ENCODE assay signal across 9 mouse cellular contexts in the genomic region with DNA sequence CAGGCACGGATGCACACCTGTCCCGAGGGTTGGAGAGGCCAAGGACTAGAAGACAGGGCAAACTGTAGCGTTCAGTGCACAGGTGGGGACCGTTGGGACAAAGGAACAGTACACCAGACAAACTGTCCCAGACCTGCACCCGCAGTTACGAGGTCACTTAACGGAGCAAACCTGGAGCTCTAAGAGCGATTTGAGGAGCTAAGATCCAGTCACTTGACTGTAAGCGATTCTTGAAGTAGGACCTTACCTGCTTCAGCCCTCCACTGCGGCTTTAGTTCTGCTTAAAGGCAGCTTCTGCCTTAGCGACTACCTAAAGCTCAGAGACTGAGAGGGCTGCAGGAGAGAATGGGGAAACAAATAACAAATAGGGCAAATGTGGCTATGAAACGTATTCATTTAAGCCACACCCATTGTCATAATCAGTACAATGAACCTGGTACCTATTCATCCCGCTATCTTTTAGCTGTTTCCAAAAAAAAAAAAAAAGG. TPM values are rescaled to one million over a fixed set of nuclear protein-coding genes. Genes with fewer than 3 reads are reported as not detected.
DNase-seq lines count a peak whose midpoint lies in the region; ATAC-seq and TF ChIP-seq lines count a peak whose summit lies in the region.
"Had no signal": no experiment of that assay in that cellular context is flagged by ENCODE, and none has a peak within 500 bp of the region (broad histone marks: within the 10 kb centered on the region; RNA-seq: fewer than 3 reads in every experiment).

No protein-coding gene starts in this region.

- H3K27ac ChIP-seq in neural tube, embryonic 11.5 days (ENCODE audit: low read depth, low read length): no peak overlapping the region
- no peak overlapping the region for H3K27ac ChIP-seq in liver, embryonic 14.5 days
- no peak overlapping the region for H3K27ac ChIP-seq in stomach, embryonic 16.5 days (ENCODE audit: low read length)

- H3K36me3 ChIP-seq in neural tube, embryonic 11.5 days (ENCODE audit: control insufficient read depth, insufficient read depth, low read length): no peaks in the 10 kb centered on the region
- H3K36me3 ChIP-seq in liver, embryonic 14.5 days (replicated peaks; ENCODE audit: control insufficient read depth, insufficient read depth, low read depth): no peaks in the 10 kb centered on the region
- H3K36me3 ChIP-seq in stomach, embryonic 16.5 days (ENCODE audit: control insufficient read depth, insufficient read depth, low read length): no peaks in the 10 kb centered on the region

- TF ChIP-seq CTCF in liver, embryonic 14.5 days (IDR thresholded peaks at IDR 0.05; ENCODE audit: low read depth): no peak

- DNase-seq in embryo, embryonic 10 days (ENCODE audit: low spot score): peak; percentile 7
- no peak for DNase-seq in embryo, embryonic 10.5 days (ENCODE audit: low spot score)
- no peak for DNase-seq in neural tube, embryonic 11.5 days (ENCODE audit: low spot score)
- no peak for DNase-seq in neural tube, embryonic 10.5 days (ENCODE audit: extremely low spot score, low spot score)
- no peak for DNase-seq in liver, embryonic 14.5 days (ENCODE audit: low read depth in 3 of 3, low spot score in 3 of 3)
- no peak for DNase-seq in adipocyte (ENCODE audit: low spot score)
- DNase-seq: gastrocnemius, postnatal 25 days had no signal

- peak overlapping the region; percentile 37 for H3K4me3 ChIP-seq in neural tube, embryonic 11.5 days (ENCODE audit: low read depth, low read length)
- H3K4me3 ChIP-seq in liver, embryonic 14.5 days (ENCODE audit: insufficient read depth in 1 of 2, low read depth in 2 of 2, low read length in 2 of 2): peak overlapping the region; percentile 15 to 24; a peak in 3 of 4 replicates
- H3K4me3 ChIP-seq in stomach, embryonic 16.5 days (replicated peaks; ENCODE audit: low read length): peak overlapping the region; percentile 41

- no peaks in the 10 kb centered on the region for H3K9me3 ChIP-seq in neural tube, embryonic 11.5 days (ENCODE audit: control insufficient read depth, low read length)
- no peaks in the 10 kb centered on the region for H3K9me3 ChIP-seq in liver, embryonic 14.5 days (ENCODE audit: control insufficient read depth, low read length)
- no peaks in the 10 kb centered on the region for H3K9me3 ChIP-seq in stomach, embryonic 16.5 days (replicated peaks; ENCODE audit: control insufficient read depth, low read length)

- no peaks in the 10 kb centered on the region; the same call in 1 of the 2 replicates for H3K4me1 ChIP-seq in neural tube, embryonic 11.5 days (ENCODE audit: control insufficient read depth, insufficient read depth, low read length)
- H3K4me1 ChIP-seq in liver, embryonic 14.5 days (replicated peaks; ENCODE audit: control insufficient read depth in 2 of 2, insufficient read depth in 2 of 2, low read length in 1 of 2): peaks cover 0 to 4% of the 10 kb centered on the region in 2 experiments; a peak in 1 of 4 replicates
- peaks cover 9% of the 10 kb centered on the region; the same call in 1 of the 2 replicates for H3K4me1 ChIP-seq in stomach, embryonic 16.5 days (ENCODE audit: control insufficient read depth, insufficient read depth, low read length)

- H3K9ac ChIP-seq in neural tube, embryonic 11.5 days (ENCODE audit: low read length): peak overlapping the region; percentile 56; the same call in 1 of the 2 replicates
- no peak overlapping the region for H3K9ac ChIP-seq in liver, embryonic 14.5 days (replicated peaks)
- H3K9ac ChIP-seq in stomach, embryonic 16.5 days (ENCODE audit: low read length): peak overlapping the region; percentile 36; the same call in 1 of the 2 replicates

- no peaks in the 10 kb centered on the region for H3K27me3 ChIP-seq in neural tube, embryonic 11.5 days (ENCODE audit: control insufficient read depth, insufficient read depth, low read length)
- H3K27me3 ChIP-seq in liver, embryonic 14.5 days (ENCODE audit: control insufficient read depth, insufficient read depth, low read length): no peaks in the 10 kb centered on the region
- no peaks in the 10 kb centered on the region for H3K27me3 ChIP-seq in stomach, embryonic 16.5 days (ENCODE audit: control insufficient read depth, insufficient read depth, low read length)

- H3K4me2 ChIP-seq in neural tube, embryonic 11.5 days (ENCODE audit: low read depth): peak overlapping the region; percentile 60
- H3K4me2 ChIP-seq in liver, embryonic 14.5 days (ENCODE audit: low read depth): peak overlapping the region; percentile 48
- peak overlapping the region; percentile 53 for H3K4me2 ChIP-seq in stomach, embryonic 16.5 days (ENCODE audit: low read depth, low read length)

- WGBS in neural tube, embryonic 11.5 days: 31% methylated on average over 13 of the region's 13 CpGs
- 24% methylated on average over 13 of the region's 13 CpGs for WGBS in liver, embryonic 14.5 days (ENCODE audit: insufficient replicate concordance)
- WGBS in stomach, embryonic 16.5 days: 30% methylated on average over 13 of the region's 13 CpGs

- ATAC-seq in neural tube, embryonic 11.5 days (ENCODE audit: insufficient read depth, low FRiP score, low TSS enrichment): no peak; the same call in 1 of the 2 replicates
- ATAC-seq in liver, embryonic 14.5 days (ENCODE audit: insufficient read depth): no peak
- no peak; the same call in 1 of the 2 replicates for ATAC-seq in stomach, embryonic 16.5 days (ENCODE audit: insufficient read depth, low FRiP score)
- no peak for ATAC-seq in frontal cortex, adult (ENCODE audit: low TSS enrichment)

- TF ChIP-seq EP300 in liver, embryonic 14.5 days (IDR thresholded peaks at IDR 0.05; ENCODE audit: low read depth): no peak

RNA-seq across cellular contexts. Expression of a gene that starts 0.3 kb away (rescaled TPM):
- 0.14 and 0.45 TPM in 2 replicates for polyA plus RNA-seq in neural tube, embryonic 11.5 days (2014; fragmentation: Nextera tagmentation; extraction: Ambion mirVana)
- polyA plus RNA-seq in liver, embryonic 14.5 days (2012; rRNA removed): 0.02 and 0.04 TPM in 2 replicates
- 0.06 TPM in 1 of 2 replicates, not detected in the other for polyA plus RNA-seq in liver, embryonic 14.5 days (2014; fragmentation: Nextera tagmentation; extraction: Ambion mirVana)
- polyA plus RNA-seq in stomach, embryonic 16.5 days (2015; fragmentation: Nextera tagmentation; extraction: Ambion mirVana): 0.09 and 0.24 TPM in 2 replicates
